Mouse (Mus musculus): ENCODE results near the gene Stpg4. TPM values are rescaled to one million over a fixed set of nuclear protein-coding genes. Genes with fewer than 3 reads are reported as not detected.

Gene Stpg4
- polyA plus RNA-seq, 1 experiment, result not detected

- Histone ChIP-seq H3K4me1 (ENCODE audit: control insufficient read depth, insufficient read depth, low read length) (peaks cover 12% of the 10 kb centered on the region), H3K36me3 (ENCODE audit: control insufficient read depth, insufficient read depth, low read length) (no peaks in the 10 kb centered on the region), H3K27ac (ENCODE audit: insufficient read depth, low read depth, low read length) (no peak overlapping the region), H3K4me3 (ENCODE audit: insufficient read depth, low read depth, low read length) (peak overlapping the region; percentile 70), H3K27me3 (replicated peaks; ENCODE audit: control insufficient read depth, insufficient read depth, low read length) (no peaks in the 10 kb centered on the region)
- 69% methylated on average over 12 of the region's 12 CpGs for WGBS
- DNase-seq, result no peak
- TF ChIP-seq CTCF (conservative IDR thresholded peaks at IDR 0.05; ENCODE audit: insufficient read depth, insufficient read length, low read depth, low read length), result no peak
- TF ChIP-seq POLR2A (IDR thresholded peaks at IDR 0.05; ENCODE audit: low read depth, low read length), result no peak
Observed at GRCm38 (mm10) chr17:87447612-87448200, 20.2 kb upstream of the Stpg4 start.

DNA sequence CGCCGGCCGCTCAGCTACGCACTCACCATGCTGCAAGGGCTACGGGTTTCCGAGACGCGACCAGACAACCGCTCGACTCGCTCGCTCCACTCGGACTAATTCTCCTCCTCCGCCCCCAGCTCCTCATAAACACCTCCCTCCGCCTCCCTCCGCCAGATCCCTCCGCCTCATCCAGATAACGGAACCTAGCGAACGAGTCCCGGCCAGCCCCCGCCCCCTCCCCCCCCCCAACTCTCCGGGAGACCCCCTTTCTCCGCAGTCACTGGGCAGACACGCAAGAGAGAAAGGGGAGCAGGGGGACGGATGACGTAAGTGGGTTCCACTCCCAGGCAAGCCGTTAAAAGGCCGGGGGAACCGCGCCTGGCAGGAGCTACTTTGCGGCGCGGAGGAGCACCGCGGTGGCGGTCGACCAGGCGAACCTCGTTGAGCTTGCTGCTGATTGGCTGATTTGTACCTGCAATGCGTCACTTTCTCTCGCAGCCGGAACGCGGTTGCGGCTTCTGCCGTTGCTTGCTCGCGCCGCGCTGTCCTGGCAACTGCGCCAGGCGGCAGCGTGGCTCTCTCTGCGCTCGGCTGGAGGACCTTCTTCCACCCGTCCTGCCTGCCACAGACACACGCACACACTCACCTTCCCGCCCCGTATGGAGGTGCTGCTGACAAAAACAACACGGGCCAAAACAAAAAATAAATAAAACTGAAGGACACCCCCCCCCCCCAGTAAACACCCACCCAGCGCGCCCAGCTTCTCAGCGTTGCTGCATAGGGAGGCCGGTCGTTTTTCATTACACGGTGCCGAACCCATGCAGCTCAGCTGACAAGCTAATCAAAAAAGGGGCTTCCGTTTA lies 19.4 kb upstream of the Stpg4 start, which contains the start of gene Calm2:
TSS of gene Calm2 (minus strand) at position 169 of the 845 bp plus-strand sequence.
- Histone ChIP-seq H3K4me3 (ENCODE audit: insufficient read depth, low read depth, low read length) (peak within 1 kb of the TSS; percentile 88), H3K4me1 (ENCODE audit: control insufficient read depth, insufficient read depth, low read length) (peaks cover 14% of the 10 kb centered on the region), H3K36me3 (ENCODE audit: control insufficient read depth, insufficient read depth, low read length) (no peaks in the 10 kb centered on the region), H3K27me3 (replicated peaks; ENCODE audit: control insufficient read depth, insufficient read depth, low read length) (no peaks in the 10 kb centered on the region), H3K27ac (ENCODE audit: insufficient read depth, low read depth, low read length) (peak within 1 kb of the TSS; percentile 86)
- WGBS, result under 1% methylated on average over 68 of the region's 69 CpGs
- peak; percentile 34 for TF ChIP-seq CTCF (conservative IDR thresholded peaks at IDR 0.05; ENCODE audit: insufficient read depth, insufficient read length, low read depth, low read length)
- TF ChIP-seq POLR2A (IDR thresholded peaks at IDR 0.05; ENCODE audit: low read depth, low read length), result peak; percentile 100
- peak; percentile 99 for DNase-seq

- Histone ChIP-seq H3K36me3 (ENCODE audit: control insufficient read depth, insufficient read depth, low read length) (no peaks in the 10 kb centered on the region), H3K4me3 (ENCODE audit: insufficient read depth, low read depth, low read length) (peak overlapping the region; percentile 88), H3K27me3 (replicated peaks; ENCODE audit: control insufficient read depth, insufficient read depth, low read length) (no peaks in the 10 kb centered on the region), H3K4me1 (ENCODE audit: control insufficient read depth, insufficient read depth, low read length) (peaks cover 20% of the 10 kb centered on the region), H3K27ac (ENCODE audit: insufficient read depth, low read depth, low read length) (peak overlapping the region; percentile 60; the same call in 1 of the 2 replicates)
- DNase-seq, result peak; percentile 65
- TF ChIP-seq POLR2A (IDR thresholded peaks at IDR 0.05; ENCODE audit: low read depth, low read length), result no peak
- 1% methylated on average over 58 of the region's 86 CpGs for WGBS
Observed at GRCm38 (mm10) chr17:87445917-87446766, 18.6 kb upstream of the Stpg4 start.

DNA sequence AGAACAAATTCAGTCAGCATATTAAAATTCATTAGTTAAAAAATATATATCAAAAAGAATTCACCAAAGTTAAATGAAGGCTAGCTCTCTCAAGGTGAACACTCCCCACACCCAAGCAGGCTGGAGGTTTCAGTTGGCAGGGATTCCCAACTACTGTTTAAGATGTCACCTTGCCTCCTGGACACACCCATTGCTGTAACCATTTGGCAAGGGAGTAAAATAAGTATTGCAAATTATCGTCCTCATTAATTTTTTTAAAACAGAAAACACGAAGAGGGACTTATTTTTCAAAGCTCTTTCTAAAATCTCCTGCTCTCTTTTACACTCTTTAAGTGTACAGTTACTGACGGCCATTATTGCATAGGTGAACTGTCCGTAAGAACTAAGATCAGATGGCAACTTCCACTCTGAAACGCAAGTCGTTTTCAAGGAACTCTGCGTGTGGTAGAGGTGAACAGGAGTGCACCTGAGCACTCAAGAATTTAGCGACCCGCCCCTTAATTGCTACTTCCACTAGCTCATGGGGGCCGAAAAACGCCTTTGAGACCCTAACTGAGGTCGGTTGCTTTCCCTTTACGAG lies 17.9 kb upstream of the Stpg4 start:
- DNase-seq, result peak; percentile 48
- no peaks in the 10 kb centered on the region for H3K27me3 ChIP-seq (replicated peaks; ENCODE audit: control insufficient read depth, insufficient read depth, low read length)
- peak overlapping the region; percentile 60; the same call in 1 of the 2 replicates for H3K27ac ChIP-seq (ENCODE audit: insufficient read depth, low read depth, low read length)
- H3K4me3 ChIP-seq (ENCODE audit: insufficient read depth, low read depth, low read length), result peak overlapping the region; percentile 88
- H3K36me3 ChIP-seq (ENCODE audit: control insufficient read depth, insufficient read depth, low read length), result no peaks in the 10 kb centered on the region
- 1% methylated on average over 13 of the region's 13 CpGs for WGBS
- TF ChIP-seq POLR2A (IDR thresholded peaks at IDR 0.05; ENCODE audit: low read depth, low read length), result no peak
- TF ChIP-seq CTCF (conservative IDR thresholded peaks at IDR 0.05; ENCODE audit: insufficient read depth, insufficient read length, low read depth, low read length), result no peak
- H3K4me1 ChIP-seq (ENCODE audit: control insufficient read depth, insufficient read depth, low read length), result peaks cover 20% of the 10 kb centered on the region

DNA sequence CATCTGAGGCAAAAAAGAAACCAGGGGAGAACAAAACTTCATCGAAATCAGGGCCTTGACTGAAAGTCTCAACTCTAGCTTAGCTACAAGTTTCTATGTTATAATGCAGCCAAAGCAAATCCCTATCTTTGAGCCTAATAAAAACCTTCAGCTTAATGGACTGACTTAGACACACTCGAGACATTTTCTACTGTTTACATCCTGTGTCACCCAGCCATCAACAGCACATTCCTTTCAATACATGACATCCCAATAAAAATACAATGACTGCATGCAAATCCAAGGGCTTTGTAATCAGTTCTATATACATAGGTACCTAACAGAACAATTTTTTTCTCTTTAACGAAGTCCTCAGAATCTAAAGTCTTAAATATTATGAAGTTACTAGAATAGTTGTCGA lies 17.2 kb upstream of the Stpg4 start:
- no peaks in the 10 kb centered on the region for H3K36me3 ChIP-seq (ENCODE audit: control insufficient read depth, insufficient read depth, low read length)
- peaks cover 20% of the 10 kb centered on the region for H3K4me1 ChIP-seq (ENCODE audit: control insufficient read depth, insufficient read depth, low read length)
- no peak for DNase-seq
- TF ChIP-seq POLR2A (IDR thresholded peaks at IDR 0.05; ENCODE audit: low read depth, low read length), result no peak
- TF ChIP-seq CTCF (conservative IDR thresholded peaks at IDR 0.05; ENCODE audit: insufficient read depth, insufficient read length, low read depth, low read length), result no peak
- H3K27me3 ChIP-seq (replicated peaks; ENCODE audit: control insufficient read depth, insufficient read depth, low read length), result no peaks in the 10 kb centered on the region
- WGBS, result 29% methylated on average over 4 of the region's 4 CpGs
- no peak overlapping the region for H3K27ac ChIP-seq (ENCODE audit: insufficient read depth, low read depth, low read length)
- no peak overlapping the region for H3K4me3 ChIP-seq (ENCODE audit: insufficient read depth, low read depth, low read length)

DNA sequence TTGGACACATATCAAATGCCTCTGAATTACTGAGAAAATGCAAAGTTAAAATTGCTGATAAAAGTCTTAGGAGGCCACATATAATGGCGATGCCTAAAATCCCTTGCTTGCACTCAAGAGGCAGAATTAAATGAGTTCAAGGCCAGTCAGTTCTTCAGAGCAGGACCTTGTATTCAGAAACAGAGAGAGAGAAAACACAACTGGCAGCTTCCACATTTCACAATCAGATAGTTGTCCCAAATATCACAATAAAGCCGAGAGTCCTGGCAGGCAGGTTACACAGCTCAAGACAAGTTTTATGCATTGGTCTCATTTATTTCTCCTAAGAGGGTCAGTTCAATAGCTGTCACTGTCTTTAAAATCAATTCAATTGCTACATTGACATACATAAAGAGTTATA lies 14.0 kb upstream of the Stpg4 start:
- Histone ChIP-seq H3K27ac (ENCODE audit: insufficient read depth, low read depth, low read length) (no peak overlapping the region), H3K4me3 (ENCODE audit: insufficient read depth, low read depth, low read length) (no peak overlapping the region), H3K27me3 (replicated peaks; ENCODE audit: control insufficient read depth, insufficient read depth, low read length) (no peaks in the 10 kb centered on the region), H3K4me1 (ENCODE audit: control insufficient read depth, insufficient read depth, low read length) (peaks cover 23% of the 10 kb centered on the region), H3K36me3 (ENCODE audit: control insufficient read depth, insufficient read depth, low read length) (no peaks in the 10 kb centered on the region)
- no peak for DNase-seq
- no peak for TF ChIP-seq CTCF (conservative IDR thresholded peaks at IDR 0.05; ENCODE audit: insufficient read depth, insufficient read length, low read depth, low read length)
- TF ChIP-seq POLR2A (IDR thresholded peaks at IDR 0.05; ENCODE audit: low read depth, low read length), result no peak
- 28% methylated on average over 2 of the region's 2 CpGs for WGBS

Data from kidney, adult 2 months (tissue).